Mouse (Mus musculus): ENCODE measurements around the gene Rnf166.

The Rnf166 gene

DNA sequence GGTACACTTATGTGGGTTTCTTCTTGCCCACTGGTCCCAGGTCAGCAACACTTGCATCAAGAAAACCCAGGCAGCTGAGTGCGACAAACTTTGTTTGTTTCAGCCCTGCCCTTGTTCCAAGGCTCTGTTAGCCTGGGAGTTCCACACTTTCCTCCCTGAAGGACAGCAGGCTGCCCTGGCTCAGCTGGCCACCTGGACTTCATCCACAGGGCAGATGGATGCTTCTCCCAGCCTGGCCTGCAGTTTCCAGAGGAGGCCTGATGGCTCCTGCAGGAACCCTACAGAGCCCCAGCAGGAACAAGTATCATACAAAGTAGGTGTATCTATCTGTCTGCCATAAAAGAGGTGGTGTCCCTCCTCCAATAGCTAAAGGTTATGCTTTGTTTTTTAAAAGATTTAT lies 34.5 kb downstream of the Rnf166 start:
- CTCF ChIA-PET: interaction anchor here (0.5 to 0.6 kb wide), 2 partner anchors 61 to 166 kb away, joined by 3 to 4 read pairs; no protein-coding TSS in a partner anchor

GRCm38 (mm10) chr8:122439336-122439735 lies 36.5 kb downstream of the Rnf166 start:
- CTCF ChIA-PET: no interaction called here

DNA sequence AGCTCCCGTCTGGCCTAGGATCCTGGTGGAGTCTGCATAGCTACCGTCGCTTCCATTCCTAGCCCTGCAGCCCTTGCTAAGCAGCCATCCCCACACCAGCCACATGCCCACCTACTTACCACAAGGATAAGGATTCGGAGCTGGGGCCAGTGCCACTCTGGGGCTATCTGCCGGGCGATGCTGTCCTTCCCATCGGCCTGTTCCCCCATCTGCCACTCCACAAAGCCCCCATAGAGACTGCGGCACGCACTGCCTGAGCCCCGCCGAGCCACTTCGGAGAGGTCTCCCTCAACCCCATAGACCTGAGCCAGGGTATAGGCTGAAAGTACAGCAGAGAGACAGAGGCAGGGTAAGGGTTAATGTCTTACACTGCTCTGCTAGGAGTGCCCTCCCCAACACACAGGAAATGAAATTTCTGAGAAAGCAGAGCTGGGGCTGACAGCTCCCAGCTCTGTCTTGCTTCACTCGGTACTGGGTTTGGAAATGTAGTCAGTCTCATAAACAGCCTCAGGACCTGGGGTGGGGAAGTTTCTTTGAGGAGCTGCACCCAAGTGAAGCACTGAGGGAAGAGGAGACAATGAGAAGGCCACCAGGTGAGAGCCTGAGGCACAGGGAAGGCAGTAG lies 38.0 kb downstream of the Rnf166 start:
- CTCF ChIA-PET: interaction anchor here (0.6 to 1.3 kb wide), 3 partner anchors 11 to 103 kb away, joined by 3 to 4 read pairs (median 3); no protein-coding TSS in a partner anchor

DNA sequence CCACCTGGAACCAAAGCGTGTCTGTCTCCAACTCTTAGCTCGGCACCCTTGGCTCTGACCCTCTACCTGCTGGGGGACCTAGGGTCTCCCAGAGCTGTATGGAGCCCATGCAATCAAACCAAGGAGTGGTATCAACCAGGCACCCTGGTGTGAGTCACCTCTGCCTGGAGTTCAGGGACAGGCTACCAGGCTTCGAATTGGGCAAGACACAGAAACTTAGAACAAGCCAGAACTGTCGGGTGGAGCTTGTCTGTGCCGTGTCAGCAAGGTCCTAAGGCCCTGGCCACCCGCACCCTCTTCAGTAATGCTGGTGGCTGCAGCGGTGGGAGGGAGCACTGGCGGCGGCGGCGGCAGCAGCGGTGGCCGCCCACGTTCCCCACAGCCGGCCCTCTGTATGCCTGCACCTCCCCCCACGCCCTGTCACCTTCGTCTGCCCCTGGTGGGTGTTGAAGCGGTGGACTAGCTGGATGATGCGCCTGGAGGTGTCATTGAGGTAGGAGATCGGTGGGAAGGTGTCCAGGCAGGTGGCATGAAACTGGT lies 39.2 kb downstream of the Rnf166 start:
- CTCF ChIA-PET: interaction anchor here (1.3 kb wide), 1 partner anchor 45 kb away, joined by 3 read pairs; no protein-coding TSS in a partner anchor

DNA sequence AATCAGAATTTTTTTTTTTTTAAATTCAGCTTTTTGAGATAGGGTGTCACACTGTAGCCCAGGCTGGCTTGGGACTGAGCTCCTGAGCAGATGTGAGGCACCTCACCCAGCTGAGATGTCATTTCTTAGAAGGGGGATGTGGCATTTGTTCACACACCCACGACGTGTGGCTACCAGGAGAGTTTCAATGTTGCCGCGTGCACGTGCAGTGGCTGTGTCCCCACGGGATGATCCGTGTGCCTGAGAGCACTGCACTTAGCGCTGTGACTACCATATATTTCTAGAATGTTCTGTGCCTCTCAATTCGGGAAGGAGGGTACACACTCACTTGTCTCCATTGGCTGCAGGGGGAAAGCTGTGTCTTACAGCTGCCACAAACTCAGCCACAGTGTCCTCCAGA lies 39.7 kb downstream of the Rnf166 start:
- CTCF ChIA-PET: interaction anchor here (0.7 kb wide), 1 partner anchor 119 kb away, joined by 5 read pairs; no protein-coding TSS in a partner anchor

DNA sequence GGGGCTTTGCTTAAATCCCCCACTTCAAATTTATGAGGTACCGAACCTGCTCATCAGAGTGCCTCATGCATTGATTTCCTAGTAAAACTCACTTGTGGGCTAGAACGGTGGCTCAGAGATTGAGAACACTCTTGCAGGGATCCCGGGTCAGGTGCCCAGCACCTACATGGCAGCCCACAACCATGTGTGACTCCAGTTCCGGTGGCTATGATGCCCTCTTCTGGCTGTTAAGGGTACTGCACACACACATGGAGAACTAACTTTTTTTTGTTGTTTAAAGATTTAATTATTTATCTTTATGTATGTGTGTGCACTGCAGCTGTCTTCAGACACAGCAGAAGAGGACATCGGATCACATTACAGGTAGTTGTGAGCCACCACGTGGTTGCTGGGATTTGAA lies 40.5 kb downstream of the Rnf166 start:
- CTCF ChIA-PET: interaction anchor here (0.7 kb wide), 1 partner anchor 120 kb away, joined by 5 read pairs; no protein-coding TSS in a partner anchor

DNA sequence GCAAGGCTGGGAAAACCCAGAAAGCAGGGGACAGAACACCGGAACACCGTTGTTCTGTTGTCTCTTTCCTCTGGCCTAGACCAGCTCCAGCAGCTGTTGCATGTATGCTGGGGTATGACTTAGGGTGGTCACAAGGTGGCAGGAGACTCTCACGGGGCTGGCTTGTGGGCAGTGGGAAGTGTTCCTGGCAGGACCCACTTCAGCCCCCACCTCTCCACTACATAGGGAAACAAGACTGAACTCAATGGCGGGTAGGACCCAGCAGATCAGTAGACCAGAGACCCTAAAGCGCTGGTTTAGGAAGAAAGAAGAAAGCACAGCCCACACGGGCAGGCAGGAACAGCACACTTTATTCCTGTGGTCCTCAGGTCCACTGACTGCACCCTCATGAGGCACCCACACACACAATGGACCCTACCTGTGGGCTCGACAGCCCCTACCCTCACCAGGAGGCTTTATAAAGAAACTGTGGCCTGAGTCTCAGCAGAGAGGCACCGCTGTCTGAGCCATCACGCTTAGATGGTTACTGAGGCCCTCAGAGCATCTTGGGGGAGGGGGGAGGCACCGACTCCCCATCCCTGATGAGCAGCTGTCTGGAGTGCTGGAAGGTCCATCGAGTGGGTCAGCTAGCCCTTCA lies 42.5 kb downstream of the Rnf166 start:
- CTCF ChIA-PET: no interaction called here

- CTCF ChIA-PET: no interaction called here
Measured at GRCm38 (mm10) chr8:122432443-122433268, 43.2 kb downstream of the Rnf166 start, which contains the start of gene Cyba. TSS of gene Cyba (minus strand) at chr8:122432930.

DNA sequence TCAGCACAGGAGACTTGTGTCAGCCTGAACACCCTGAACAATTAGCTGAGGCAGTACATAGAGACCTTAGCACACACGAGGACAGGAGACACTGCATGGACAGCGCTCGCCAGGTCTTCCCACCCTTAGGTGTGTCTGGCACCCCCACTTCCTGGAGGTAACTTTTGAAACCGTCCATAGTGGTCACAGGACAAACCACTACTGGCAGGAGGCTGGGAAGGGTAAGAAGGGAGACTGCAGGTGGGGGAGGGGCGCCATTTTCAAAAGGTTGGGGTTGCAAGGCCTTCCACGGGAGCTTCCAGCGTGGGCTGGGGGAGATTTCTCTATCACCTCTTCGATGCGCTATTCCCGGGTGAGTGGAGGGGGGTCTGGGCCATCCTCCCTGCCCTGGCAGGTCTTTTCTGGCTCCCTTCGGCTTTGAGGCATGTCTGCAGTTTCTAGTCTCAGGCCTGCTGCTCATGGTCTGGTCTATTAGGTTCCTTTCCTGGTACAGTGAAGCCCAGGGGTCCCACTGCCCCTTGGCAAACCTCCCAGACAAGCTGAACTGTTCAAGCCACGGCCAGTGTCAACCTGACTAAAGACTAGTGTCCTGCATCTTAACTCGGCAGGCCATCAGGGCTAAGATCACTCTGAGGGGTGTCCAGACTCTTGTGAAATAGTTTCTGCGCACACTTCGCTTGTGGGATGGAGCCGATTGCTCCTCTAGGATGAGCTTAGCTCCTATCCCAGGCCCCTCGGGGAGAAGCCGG lies 44.0 kb downstream of the Rnf166 start:
- CTCF ChIA-PET: no interaction called here

- CTCF ChIA-PET: interaction anchor here (0.6 kb wide), 1 partner anchor 14 kb away, joined by 3 read pairs; no protein-coding TSS in a partner anchor
Measured at GRCm38 (mm10) chr8:122430646-122431045, 45.2 kb downstream of the Rnf166 start.

DNA sequence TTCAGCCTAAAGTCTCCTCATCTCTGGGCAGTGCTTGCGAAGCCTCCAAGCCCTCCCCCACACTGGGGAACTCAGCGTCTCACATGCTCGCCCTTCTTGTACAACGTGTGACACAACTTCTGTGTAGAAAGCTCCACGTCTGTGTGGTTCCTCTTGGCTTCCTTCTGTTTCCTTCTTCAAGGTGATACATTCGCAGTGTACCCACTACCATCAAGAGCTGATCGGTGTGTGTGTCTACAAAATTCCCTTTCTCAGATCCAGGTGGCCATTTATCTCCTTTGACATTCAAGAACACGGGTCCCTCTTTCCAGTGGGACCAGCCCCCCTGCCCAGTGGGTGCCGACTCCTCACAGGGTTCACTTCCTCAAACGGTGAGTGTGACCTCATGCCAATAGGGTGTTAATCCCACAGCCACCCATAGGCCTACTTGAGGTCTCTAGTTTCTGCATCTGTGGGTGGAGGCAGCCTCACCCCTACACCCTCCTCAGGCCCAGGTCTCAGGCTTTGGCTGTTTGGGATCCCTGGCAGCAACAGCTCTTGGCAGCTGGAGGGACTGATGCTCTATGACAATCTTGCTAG lies 45.7 kb downstream of the Rnf166 start:
- CTCF ChIA-PET: interaction anchor here (0.6 to 0.9 kb wide), 3 partner anchors 14 to 45 kb away, joined by 3 to 5 read pairs (median 3); no protein-coding TSS in a partner anchor

DNA sequence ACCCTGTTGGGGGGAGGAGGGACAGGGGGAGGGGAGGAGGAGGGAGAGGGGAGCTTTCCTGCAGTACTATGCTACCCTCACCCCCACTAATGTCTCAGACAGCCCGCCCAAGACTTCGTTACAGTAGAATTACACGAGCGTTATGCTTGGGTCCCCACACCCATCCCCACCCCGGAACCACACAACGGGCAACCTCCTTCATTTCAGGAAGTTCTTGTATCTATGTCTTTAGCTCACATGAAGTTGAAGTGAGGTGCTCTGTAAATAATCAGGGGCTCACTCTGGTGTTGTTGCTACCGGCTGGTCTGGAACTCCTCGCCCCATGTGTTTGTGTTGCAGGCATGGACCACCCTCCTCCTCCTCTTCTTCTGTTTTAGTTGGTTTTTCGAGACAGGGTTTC lies 47.7 kb downstream of the Rnf166 start:
- CTCF ChIA-PET: no interaction called here

- CTCF ChIA-PET: no interaction called here
Measured at GRCm38 (mm10) chr8:122427607-122428006, 48.3 kb downstream of the Rnf166 start.

GRCm38 (mm10) chr8:122426145-122426544 lies 49.7 kb downstream of the Rnf166 start:
- CTCF ChIA-PET: no interaction called here

DNA sequence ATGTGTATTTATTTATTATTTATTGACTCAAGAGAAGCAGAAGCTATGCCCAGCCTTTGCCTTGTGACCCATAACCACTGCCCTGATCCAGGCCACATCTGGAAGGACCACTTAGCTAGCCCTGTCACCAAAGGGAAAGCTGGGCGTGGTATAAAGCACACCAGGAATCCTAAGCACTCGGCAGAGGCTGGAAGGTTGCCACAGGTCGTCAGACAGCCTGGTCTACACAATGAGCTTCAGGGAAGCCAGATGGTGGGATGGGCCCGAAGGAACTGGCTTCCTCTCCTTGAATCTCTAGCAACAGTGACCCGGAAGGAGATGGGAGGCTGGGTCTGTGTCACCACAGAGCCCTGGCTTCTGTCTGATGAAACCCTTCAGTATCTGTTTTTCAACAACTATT lies 52.2 kb downstream of the Rnf166 start:
- CTCF ChIA-PET: no interaction called here

DNA sequence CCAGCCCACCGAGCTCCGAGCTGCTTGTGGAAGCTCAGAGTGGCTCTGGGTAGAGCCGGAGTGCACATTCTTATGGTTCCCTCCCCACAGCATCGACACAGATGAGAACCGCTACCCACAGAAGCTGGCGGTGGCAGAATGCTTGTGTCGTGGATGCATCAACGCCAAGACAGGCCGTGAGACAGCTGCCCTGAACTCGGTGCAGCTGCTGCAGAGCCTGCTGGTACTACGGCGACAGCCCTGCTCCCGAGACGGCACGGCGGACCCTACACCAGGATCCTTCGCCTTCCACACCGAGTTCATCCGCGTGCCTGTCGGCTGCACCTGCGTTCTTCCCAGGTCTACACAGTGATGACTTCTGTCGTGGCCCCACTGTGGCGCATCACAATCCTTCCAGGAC lies 52.6 kb downstream of the Rnf166 start:
- CTCF ChIA-PET: no interaction called here

DNA sequence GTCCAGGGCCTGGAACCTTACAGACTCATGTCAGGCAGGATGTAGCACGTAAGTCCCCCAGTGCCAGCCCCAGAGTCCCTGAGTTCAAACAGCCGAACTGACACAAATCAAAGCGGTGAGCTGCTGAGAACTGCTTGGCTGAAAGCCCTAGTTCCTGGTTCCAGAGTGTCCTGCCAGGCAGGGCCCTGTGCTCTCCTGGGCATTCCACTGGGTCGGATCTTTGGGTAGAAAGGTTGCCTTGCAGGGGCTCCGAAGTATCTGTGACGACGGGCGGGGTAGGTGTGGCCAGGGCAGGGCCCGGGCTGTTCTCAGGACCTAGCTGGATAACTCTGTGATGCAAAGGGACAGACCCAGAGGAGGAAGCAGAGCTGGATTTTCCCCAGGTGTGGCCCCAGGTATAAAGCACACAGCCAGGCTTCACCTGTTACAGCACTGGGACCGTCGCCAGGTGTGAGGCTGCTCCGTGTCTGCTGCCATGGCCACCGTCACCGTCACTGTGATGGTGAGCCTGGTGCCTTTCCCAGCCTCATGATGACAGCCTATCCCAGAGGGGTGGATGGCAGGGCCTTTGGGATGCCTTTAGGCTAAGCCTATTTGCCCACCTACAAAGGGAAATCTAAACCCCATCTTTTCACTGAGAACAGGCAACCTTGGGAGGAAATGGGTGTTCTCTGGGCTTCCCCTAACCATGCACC lies 54.3 kb downstream of the Rnf166 start, which contains the start of gene Il17c:
Gene Il17c, plus strand, starts transcription at position 645 of the 695 bp plus-strand sequence.
- CTCF ChIA-PET: no interaction called here

DNA sequence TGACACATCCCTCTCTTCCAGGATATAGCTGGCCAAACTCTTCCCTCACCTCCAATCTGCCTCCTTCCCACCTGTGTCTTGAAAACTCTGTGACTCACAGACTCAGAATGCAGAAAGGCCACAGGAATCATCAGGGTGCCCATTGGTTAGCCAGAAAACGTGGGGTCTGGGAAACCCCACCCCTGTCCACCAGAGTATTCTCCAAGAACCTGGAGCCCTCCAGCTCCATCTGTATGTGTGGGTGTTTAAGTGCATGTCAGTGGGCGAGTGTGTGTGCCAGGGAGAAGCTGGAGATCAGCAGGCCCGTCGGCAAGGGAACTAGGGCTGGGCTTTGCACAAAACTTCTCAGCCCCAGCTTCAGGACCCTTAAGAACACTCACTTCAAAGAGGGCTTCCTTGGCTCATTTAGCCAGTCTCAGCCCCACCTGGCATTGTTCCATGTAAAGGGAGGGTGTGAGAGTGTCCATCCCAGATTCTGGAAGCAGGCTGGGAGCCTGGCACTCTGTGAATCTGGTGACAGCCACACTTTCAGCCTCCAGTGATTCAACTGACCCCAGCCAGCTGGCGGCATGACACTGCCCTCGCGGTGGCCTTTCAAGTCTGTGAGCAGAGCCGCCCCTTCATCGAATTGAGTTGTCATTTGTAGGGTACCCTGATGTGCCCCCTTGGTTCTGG lies 55.8 kb downstream of the Rnf166 start:
- CTCF ChIA-PET: no interaction called here
